Mouse (Mus musculus) megakaryocyte, embryonic 14.5 days (primary cell): Measurements from ENCODE around the gene Sat1.

Experiments
- FLI1 ChIP-seq: IDR thresholded peaks from 2 replicates; pipeline ENCODE4 v1.6.1; 2012; ENCODE audit warnings: low read length, inconsistent platforms, mixed read lengths
- GATA1 ChIP-seq: IDR thresholded peaks from 3 replicates; pipeline ENCODE4 v1.6.1; 2012; ENCODE audit warnings: mixed read lengths, low read length, inconsistent platforms, borderline replicate concordance

- TF ChIP-seq GATA1 (no peak), FLI1 (no peak)
Measured at GRCm38 (mm10) chrX:155216271-155216670, at the start of gene Sat1.
